Mouse (Mus musculus) testis, adult 2 months (tissue): Measurements from ENCODE around the gene Gabrd. TPM values are rescaled to one million over a fixed set of nuclear protein-coding genes. Genes with fewer than 3 reads are reported as not detected.

Experiments used
- H3K27ac ChIP-seq: fragments of 200-500 bp; 2 replicates; pipeline ENCODE4 v1.5.1; 2012; ENCODE audit warnings: low read depth, low read length; ENCODE audit not compliant: control insufficient read depth, insufficient read depth
- H3K27me3 ChIP-seq: fragments of 200-500 bp; 2 replicates; pipeline ENCODE4 v1.6.1; 2012; ENCODE audit warnings: mild to moderate bottlenecking, low read length, moderate library complexity; ENCODE audit not compliant: control insufficient read depth, insufficient read depth
- H3K36me3 ChIP-seq: fragments of 200-500 bp; 2 replicates; pipeline ENCODE4 v1.6.1; 2012; ENCODE audit warnings: mild to moderate bottlenecking, low read length; ENCODE audit not compliant: control insufficient read depth, insufficient read depth
- H3K4me1 ChIP-seq: fragments of 200-500 bp; 2 replicates; pipeline ENCODE4 v1.6.1; 2012; ENCODE audit warnings: low read length; ENCODE audit not compliant: control insufficient read depth, insufficient read depth
- H3K4me3 ChIP-seq: fragments of 200-500 bp; 2 replicates; pipeline ENCODE4 v1.5.1; 2012; ENCODE audit warnings: low read depth, mild to moderate bottlenecking, low read length, moderate library complexity, mixed read lengths; ENCODE audit not compliant: control insufficient read depth
- CTCF ChIP-seq: fragments of 200-500 bp; IDR thresholded peaks from 2 replicates; pipeline ENCODE4 v1.5.1; 2012; ENCODE audit warnings: low read depth, mild to moderate bottlenecking, inconsistent platforms, low read length, moderate library complexity; ENCODE audit not compliant: control insufficient read depth, insufficient read depth, insufficient replicate concordance
- POLR2A ChIP-seq: fragments of 200-500 bp; IDR thresholded peaks from 2 replicates; pipeline ENCODE4 v1.6.1; 2012; ENCODE audit warnings: low read depth, mild to moderate bottlenecking, inconsistent platforms, low read length, moderate library complexity; ENCODE audit not compliant: control insufficient read depth
- polyA plus RNA-seq: library from polyadenylated mRNA; depleted of rRNA; stranded (reverse); fragments of >200 nt; gene quantifications from 2 replicates; pipeline ENCODE4 v1.2.3, GENCODE M21; 2012

Gabrd gene
- polyA plus RNA-seq, 1 experiment = 0.17 TPM

GRCm38 (mm10) chr4:155356354-155356753, 41.6 kb downstream of the Gabrd start:
- no peak overlapping the region for H3K27ac ChIP-seq

GRCm38 (mm10) chr4:155354546-155354945, 43.4 kb downstream of the Gabrd start:
- no peak for TF ChIP-seq CTCF
- TF ChIP-seq POLR2A = no peak
- Histone ChIP-seq H3K36me3 (no peaks in the 10 kb centered on the region), H3K27me3 (no peaks in the 10 kb centered on the region), H3K4me1 (peaks cover 2% of the 10 kb centered on the region), H3K4me3 (no peak overlapping the region), H3K27ac (no peak overlapping the region)

More at GRCm38 (mm10) chr4:155356354-155356753, 41.6 kb downstream of the Gabrd start:
- no peak for TF ChIP-seq CTCF
- no peak for TF ChIP-seq POLR2A
- Histone ChIP-seq H3K4me1 (peaks cover 15% of the 10 kb centered on the region), H3K36me3 (no peaks in the 10 kb centered on the region), H3K4me3 (no peak overlapping the region), H3K27me3 (no peaks in the 10 kb centered on the region)

- H3K27ac ChIP-seq = no peak overlapping the region
- H3K36me3 ChIP-seq = no peaks in the 10 kb centered on the region
- H3K4me3 ChIP-seq = no peak overlapping the region
- no peaks in the 10 kb centered on the region for H3K27me3 ChIP-seq
- H3K4me1 ChIP-seq = no peaks in the 10 kb centered on the region
- TF ChIP-seq CTCF (no peak), POLR2A (no peak)
These were observed 43.9 kb downstream of the Gabrd start for GRCm38 (mm10) chr4:155354035-155354434.

GRCm38 (mm10) chr4:155352581-155352980, 45.3 kb downstream of the Gabrd start:
- no peaks in the 10 kb centered on the region for H3K4me1 ChIP-seq
- H3K4me3 ChIP-seq = no peak overlapping the region
- H3K27ac ChIP-seq = no peak overlapping the region
- H3K27me3 ChIP-seq = no peaks in the 10 kb centered on the region
- no peaks in the 10 kb centered on the region for H3K36me3 ChIP-seq
- TF ChIP-seq CTCF (no peak), POLR2A (no peak)

- TF ChIP-seq POLR2A (no peak), CTCF (no peak)
- no peaks in the 10 kb centered on the region; the same call in none of the 2 replicates for H3K27me3 ChIP-seq
- no peaks in the 10 kb centered on the region for H3K36me3 ChIP-seq
- peaks cover 11% of the 10 kb centered on the region for H3K4me1 ChIP-seq
- H3K27ac ChIP-seq = no peak overlapping the region
- no peak overlapping the region for H3K4me3 ChIP-seq
These were observed 51.6 kb downstream of the Gabrd start for GRCm38 (mm10) chr4:155346350-155346749.

- Histone ChIP-seq H3K27ac (no peak overlapping the region), H3K27me3 (no peaks in the 10 kb centered on the region; the same call in none of the 2 replicates), H3K4me3 (peak overlapping the region; percentile 71), H3K4me1 (peaks cover 11% of the 10 kb centered on the region), H3K36me3 (no peaks in the 10 kb centered on the region)
- TF ChIP-seq CTCF = no peak
These were observed 52.3 kb downstream of the Gabrd start for GRCm38 (mm10) chr4:155345608-155345953.

- Histone ChIP-seq H3K27ac (no peak overlapping the region), H3K4me1 (peaks cover 11% of the 10 kb centered on the region), H3K4me3 (peak overlapping the region; percentile 71), H3K36me3 (no peaks in the 10 kb centered on the region), H3K27me3 (no peaks in the 10 kb centered on the region; the same call in none of the 2 replicates)
- TF ChIP-seq POLR2A (0 out of 2 replicates have a peak, but pooled peaks have one; percentile 8), CTCF (no peak)
These were observed 53.0 kb downstream of the Gabrd start for GRCm38 (mm10) chr4:155344716-155345607.
